8 mouse cellular contexts compared by ENCODE assay signal in the genomic region with DNA sequence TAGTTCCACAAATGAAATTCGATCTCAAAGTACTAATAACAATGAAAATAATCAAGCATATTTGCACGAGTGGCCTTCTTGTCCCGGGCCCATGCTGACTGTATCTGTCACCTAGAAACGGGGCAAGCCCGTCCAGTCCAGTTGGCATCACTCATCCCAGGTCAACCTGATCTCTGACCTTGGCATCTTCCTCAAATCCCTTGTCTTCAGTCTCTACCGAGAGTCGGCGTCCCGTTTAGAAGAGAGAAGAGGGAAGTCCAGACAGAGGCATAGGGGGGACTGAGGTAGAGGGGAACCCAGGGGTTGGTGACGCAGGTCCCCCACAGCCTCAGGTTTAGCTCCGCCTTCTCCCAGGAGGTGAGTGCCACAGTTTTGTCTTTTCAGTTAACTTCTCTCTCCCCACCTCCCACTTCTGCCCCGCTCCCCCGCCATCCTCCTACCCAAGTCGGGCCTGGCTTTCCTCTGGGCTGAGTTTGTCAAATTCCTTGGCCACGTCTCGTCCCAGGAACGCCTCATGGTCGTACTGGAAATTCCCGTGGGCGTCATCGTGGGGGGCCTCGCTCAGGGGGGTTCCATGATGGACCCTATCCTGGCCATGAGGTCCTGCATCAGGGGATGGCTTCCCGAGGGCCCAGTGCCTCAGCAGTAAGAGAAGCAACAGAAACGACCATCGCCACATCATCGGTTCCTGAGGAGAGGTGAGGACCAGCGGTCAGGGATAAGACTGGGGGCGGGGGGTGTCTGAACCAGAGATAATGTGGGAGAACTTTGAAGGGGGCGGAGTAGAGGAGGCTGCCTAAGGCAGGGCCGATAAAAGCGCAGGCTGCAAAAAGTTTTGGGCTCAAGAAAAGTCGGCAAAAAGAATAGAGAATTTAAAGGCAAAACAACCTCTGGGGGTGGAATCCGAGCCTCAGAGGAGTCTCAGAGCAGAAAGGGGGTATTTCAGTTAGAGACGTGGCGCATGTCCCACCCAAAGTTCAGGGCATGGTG. TPM values are rescaled to one million over a fixed set of nuclear protein-coding genes. Genes with fewer than 3 reads are reported as not detected.
DNase-seq lines count a peak whose midpoint lies in the region; ATAC-seq and TF ChIP-seq lines count a peak whose summit lies in the region.

No protein-coding gene starts in this region.

- TF ChIP-seq POLR2A in testis, adult 2 months (IDR thresholded peaks at IDR 0.05; ENCODE audit: control insufficient read depth, low read depth, low read length), result no peak
- no peak for TF ChIP-seq POLR2A in cerebellum, adult 2 months (IDR thresholded peaks at IDR 0.05; ENCODE audit: borderline replicate concordance, insufficient read depth, low read length)

- H3K9me3 ChIP-seq in forebrain, embryonic 12.5 days, result no peaks in the 10 kb centered on the region
- H3K9me3 ChIP-seq in midbrain, embryonic 12.5 days, result no peaks in the 10 kb centered on the region

- no peaks in the 10 kb centered on the region for H3K36me3 ChIP-seq in testis, adult 2 months (ENCODE audit: control insufficient read depth, insufficient read depth, low read length)
- H3K36me3 ChIP-seq in forebrain, embryonic 12.5 days (replicated peaks), result peaks cover 19% of the 10 kb centered on the region
- H3K36me3 ChIP-seq in midbrain, embryonic 12.5 days, result peaks cover 12% of the 10 kb centered on the region

- H3K9ac ChIP-seq in forebrain, embryonic 12.5 days, result peak overlapping the region; percentile 47
- peak overlapping the region; percentile 58 for H3K9ac ChIP-seq in midbrain, embryonic 12.5 days (replicated peaks)

- H3K4me1 ChIP-seq in testis, adult 2 months (ENCODE audit: control insufficient read depth, insufficient read depth, low read length), result peaks cover 25% of the 10 kb centered on the region
- H3K4me1 ChIP-seq in forebrain, embryonic 12.5 days, result peaks cover 13% of the 10 kb centered on the region; the same call in 1 of the 2 replicates
- H3K4me1 ChIP-seq in midbrain, embryonic 12.5 days, result peaks cover 10% of the 10 kb centered on the region
- H3K4me1 ChIP-seq in cerebellum, adult 2 months (ENCODE audit: control insufficient read depth, insufficient read depth, low read length), result no peaks in the 10 kb centered on the region

- peak overlapping the region; percentile 51 for H3K4me3 ChIP-seq in testis, adult 2 months (ENCODE audit: control insufficient read depth, low read depth, low read length)
- peak overlapping the region; percentile 48 for H3K4me3 ChIP-seq in forebrain, embryonic 12.5 days (replicated peaks)
- peak overlapping the region; percentile 50 for H3K4me3 ChIP-seq in midbrain, embryonic 12.5 days
- no peak overlapping the region for H3K4me3 ChIP-seq in cerebellum, adult 2 months (replicated peaks; ENCODE audit: insufficient read depth, low read depth, low read length)

- no peaks in the 10 kb centered on the region; the same call in 1 of the 2 replicates for H3K27me3 ChIP-seq in testis, adult 2 months (ENCODE audit: control insufficient read depth, insufficient read depth, low read length)
- H3K27me3 ChIP-seq in forebrain, embryonic 12.5 days, result 0 out of 2 replicates have a peak, but pooled peaks cover 6% of the 10 kb centered on the region
- peaks cover 14% of the 10 kb centered on the region; the same call in 1 of the 2 replicates for H3K27me3 ChIP-seq in midbrain, embryonic 12.5 days
- no peaks in the 10 kb centered on the region; the same call in 1 of the 2 replicates for H3K27me3 ChIP-seq in cerebellum, adult 2 months (ENCODE audit: control insufficient read depth, insufficient read depth, low read length)

- DNase-seq in testis, postnatal 14 days (ENCODE audit: low spot score), result no peak
- DNase-seq in induced T-regulatory cell, adult 2 months (ENCODE audit: low read depth), result peak; percentile 30
- no peak for DNase-seq in adipocyte (ENCODE audit: low spot score)
- no peak for DNase-seq in thymus, postnatal 25 days
- no peak for DNase-seq in cerebellum, adult 2 months

- ATAC-seq in forebrain, embryonic 12.5 days (ENCODE audit: low FRiP score), result peak; percentile 18
- ATAC-seq in midbrain, embryonic 12.5 days (ENCODE audit: low FRiP score, low read depth), result peak; percentile 55

- 10% methylated on average over 34 of the region's 35 CpGs for WGBS in forebrain, embryonic 12.5 days
- 15% methylated on average over 35 of the region's 35 CpGs for WGBS in midbrain, embryonic 12.5 days
- 22% methylated on average over 35 of the region's 35 CpGs for WGBS in cerebellum, adult 2 months

- no peak for TF ChIP-seq CTCF in testis, adult 2 months (IDR thresholded peaks at IDR 0.05; ENCODE audit: control insufficient read depth, insufficient read depth, insufficient replicate concordance, low read depth, low read length)
- no peak for TF ChIP-seq CTCF in cerebellum, adult 2 months (IDR thresholded peaks at IDR 0.05; ENCODE audit: borderline replicate concordance, insufficient read depth, low read depth, low read length)

- H3K27ac ChIP-seq in testis, adult 2 months (ENCODE audit: control insufficient read depth, insufficient read depth, low read depth, low read length), result no peak overlapping the region; the same call in 1 of the 2 replicates
- H3K27ac ChIP-seq in forebrain, embryonic 12.5 days, result no peak overlapping the region
- no peak overlapping the region for H3K27ac ChIP-seq in midbrain, embryonic 12.5 days (replicated peaks)
- no peak overlapping the region for H3K27ac ChIP-seq in cerebellum, adult 2 months (ENCODE audit: insufficient read depth, low read length)

- peak overlapping the region; percentile 70 for H3K4me2 ChIP-seq in forebrain, embryonic 12.5 days
- peak overlapping the region; percentile 74 for H3K4me2 ChIP-seq in midbrain, embryonic 12.5 days (replicated peaks)

RNA-seq across cellular contexts. Expression of a gene that starts 0.7 kb away (rescaled TPM):
- polyA plus RNA-seq in testis, adult 2 months (2012; rRNA removed), result 10.4 and 16.3 TPM in 2 replicates
- 80.5 and 101 TPM in 2 replicates for polyA plus RNA-seq in forebrain, embryonic 12.5 days (2016; fragmentation: Nextera tagmentation; extraction: Ambion mirVana)
- 106 and 151 TPM in 2 replicates for polyA plus RNA-seq in midbrain, embryonic 12.5 days (2016; fragmentation: Nextera tagmentation; extraction: Ambion mirVana)
- 7.6 and 8.6 TPM in 2 replicates for polyA plus RNA-seq in cerebellum, adult 2 months (2012; rRNA removed)

RNA-seq across cellular contexts. Expression of a gene that starts 12.4 kb away (rescaled TPM):
- polyA plus RNA-seq in testis, adult 2 months (2012; rRNA removed), result 5.4 and 5.8 TPM in 2 replicates
- 8.3 and 9.6 TPM in 2 replicates for polyA plus RNA-seq in forebrain, embryonic 12.5 days (2016; fragmentation: Nextera tagmentation; extraction: Ambion mirVana)
- polyA plus RNA-seq in midbrain, embryonic 12.5 days (2016; fragmentation: Nextera tagmentation; extraction: Ambion mirVana), result 17.3 and 25.9 TPM in 2 replicates
- 32.1 and 33.7 TPM in 2 replicates for polyA plus RNA-seq in cerebellum, adult 2 months (2012; rRNA removed)

RNA-seq across cellular contexts. Expression of a gene that starts 28.8 kb away (rescaled TPM):
- 27.3 and 27.9 TPM in 2 replicates for polyA plus RNA-seq in testis, adult 2 months (2012; rRNA removed)
- polyA plus RNA-seq in forebrain, embryonic 12.5 days (2016; fragmentation: Nextera tagmentation; extraction: Ambion mirVana), result 17.1 and 18.2 TPM in 2 replicates
- polyA plus RNA-seq in midbrain, embryonic 12.5 days (2016; fragmentation: Nextera tagmentation; extraction: Ambion mirVana), result 15.9 and 17.8 TPM in 2 replicates
- 23.3 and 23.7 TPM in 2 replicates for polyA plus RNA-seq in cerebellum, adult 2 months (2012; rRNA removed)

RNA-seq across cellular contexts. Expression of a gene that starts 29.1 kb away (rescaled TPM):
- 115 and 123 TPM in 2 replicates for polyA plus RNA-seq in testis, adult 2 months (2012; rRNA removed)
- polyA plus RNA-seq in forebrain, embryonic 12.5 days (2016; fragmentation: Nextera tagmentation; extraction: Ambion mirVana), result 53.7 and 54.4 TPM in 2 replicates
- polyA plus RNA-seq in midbrain, embryonic 12.5 days (2016; fragmentation: Nextera tagmentation; extraction: Ambion mirVana), result 53.6 and 54.6 TPM in 2 replicates
- 106 and 112 TPM in 2 replicates for polyA plus RNA-seq in cerebellum, adult 2 months (2012; rRNA removed)

RNA-seq across cellular contexts. Expression of a gene that starts 32.9 kb away (rescaled TPM):
- polyA plus RNA-seq in testis, adult 2 months (2012; rRNA removed), result 169 and 192 TPM in 2 replicates
- polyA plus RNA-seq in forebrain, embryonic 12.5 days (2016; fragmentation: Nextera tagmentation; extraction: Ambion mirVana), result 1,226 and 1,285 TPM in 2 replicates
- 1,160 and 1,195 TPM in 2 replicates for polyA plus RNA-seq in midbrain, embryonic 12.5 days (2016; fragmentation: Nextera tagmentation; extraction: Ambion mirVana)
- polyA plus RNA-seq in cerebellum, adult 2 months (2012; rRNA removed), result 392 and 433 TPM in 2 replicates
